Mouse (Mus musculus) urinary bladder, postnatal 0 days (tissue): ENCODE measurements around the gene Hoxa5. TPM values are rescaled to one million over a fixed set of nuclear protein-coding genes. Genes with fewer than 3 reads are reported as not detected.
A peak's percentile ranks its signal among the peaks of the same experiment; 100 is the strongest.

Experiments
- microRNA counts: library from miRNA; unstranded; fragments of <30 nt; microRNA quantifications from one replicate; lab custom pipeline; 2016
- microRNA-seq: library from miRNA; unstranded; fragments of <30 nt; microRNA quantifications from one replicate; pipeline ENCODE4, GENCODE M21; 2016
- polyA plus RNA-seq: library from polyadenylated mRNA; unstranded; fragments of >200 nt; fragmentation: Nextera tagmentation; extraction: Ambion mirVana; gene quantifications from 2 replicates; pipeline ENCODE4 v1.2.1, GENCODE M21; 2015

Hoxa5 gene
- polyA plus RNA-seq = 0.40 and 0.49 TPM in 2 replicates

GRCm38 (mm10) chr6:52204050-52204752 lies at the start of gene Hoxa5:
TSS of gene Hoxa5 (minus strand) at chr6:52204587.

GRCm38 (mm10) chr6:52245757-52246142 lies 41.4 kb upstream of the Hoxa5 start, which contains the start of gene Hoxa11:
TSS of gene Hoxa11 (minus strand) at chr6:52245810.

DNA sequence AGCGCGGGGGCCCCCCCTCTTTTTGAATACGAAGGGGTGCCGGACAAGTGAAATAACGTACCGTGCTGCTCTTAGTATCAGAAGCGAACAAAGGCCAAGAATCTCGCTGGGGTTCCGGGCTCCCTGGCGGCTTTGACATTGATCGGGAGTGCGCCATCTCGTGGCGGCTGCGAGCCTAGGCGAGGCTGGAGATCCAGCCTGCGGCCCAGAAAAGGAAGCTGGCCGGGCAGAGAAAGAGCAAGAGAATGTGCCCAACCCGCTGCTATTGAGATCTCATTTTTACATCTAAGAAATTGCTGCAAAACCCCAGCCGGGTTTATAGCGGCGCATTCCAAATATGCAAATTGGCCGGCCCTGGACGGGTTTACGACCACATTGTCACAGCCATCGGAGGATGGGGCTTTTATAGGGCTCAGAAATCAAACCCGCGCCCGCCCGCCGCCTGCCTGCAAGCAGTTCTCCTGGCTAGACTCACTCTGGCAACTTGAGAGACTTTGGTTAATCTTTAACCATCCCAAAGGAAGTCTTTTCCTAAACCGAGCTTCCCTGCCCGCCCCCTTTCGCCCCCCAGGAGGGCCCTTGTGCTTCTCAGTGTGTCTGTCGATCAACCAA lies 36.1 kb upstream of the Hoxa5 start, which contains the start of gene Hoxa10:
Gene Hoxa10, minus strand, starts transcription at position 466 of the 612 bp plus-strand sequence.

GRCm38 (mm10) chr6:52230516-52231165 lies 26.3 kb upstream of the Hoxa5 start, which contains the start of gene Hoxa9:
TSS of gene Hoxa9 (minus strand) at chr6:52231089.

DNA sequence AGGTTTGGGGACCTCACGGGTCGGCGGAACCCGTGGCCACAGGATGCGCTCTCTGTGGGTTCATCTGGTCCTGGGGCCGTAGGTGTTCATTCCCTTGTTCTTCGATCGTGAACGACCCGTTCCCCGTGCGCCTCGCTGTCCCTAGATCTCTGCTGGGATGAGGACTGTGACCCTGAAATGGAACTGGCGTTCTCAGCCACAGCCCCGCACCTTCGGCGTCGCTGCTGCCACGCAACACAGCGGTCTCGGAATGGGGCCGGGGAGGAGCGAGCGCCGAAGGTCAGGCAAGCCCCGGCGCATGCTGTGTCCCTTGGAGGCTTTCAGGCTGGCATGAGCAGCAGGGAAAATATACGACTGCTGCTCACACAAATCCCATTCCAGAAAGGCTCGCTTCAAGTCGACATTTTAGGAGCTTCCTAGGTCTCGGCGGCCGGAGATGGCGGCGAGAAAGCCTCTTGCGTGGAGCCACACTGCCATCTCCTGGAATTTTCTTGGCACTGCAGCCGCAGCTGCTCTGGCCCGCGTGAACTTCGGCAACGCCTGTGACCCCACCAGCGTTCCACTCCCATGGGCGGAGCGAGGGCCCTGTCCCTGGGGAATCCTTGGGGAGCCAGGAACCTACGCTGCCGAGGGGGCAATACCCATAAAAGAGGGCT lies 17.1 kb upstream of the Hoxa5 start, which contains the start of gene Hoxa7:
Gene Hoxa7, minus strand, starts transcription at position 518 of the 656 bp plus-strand sequence.

DNA sequence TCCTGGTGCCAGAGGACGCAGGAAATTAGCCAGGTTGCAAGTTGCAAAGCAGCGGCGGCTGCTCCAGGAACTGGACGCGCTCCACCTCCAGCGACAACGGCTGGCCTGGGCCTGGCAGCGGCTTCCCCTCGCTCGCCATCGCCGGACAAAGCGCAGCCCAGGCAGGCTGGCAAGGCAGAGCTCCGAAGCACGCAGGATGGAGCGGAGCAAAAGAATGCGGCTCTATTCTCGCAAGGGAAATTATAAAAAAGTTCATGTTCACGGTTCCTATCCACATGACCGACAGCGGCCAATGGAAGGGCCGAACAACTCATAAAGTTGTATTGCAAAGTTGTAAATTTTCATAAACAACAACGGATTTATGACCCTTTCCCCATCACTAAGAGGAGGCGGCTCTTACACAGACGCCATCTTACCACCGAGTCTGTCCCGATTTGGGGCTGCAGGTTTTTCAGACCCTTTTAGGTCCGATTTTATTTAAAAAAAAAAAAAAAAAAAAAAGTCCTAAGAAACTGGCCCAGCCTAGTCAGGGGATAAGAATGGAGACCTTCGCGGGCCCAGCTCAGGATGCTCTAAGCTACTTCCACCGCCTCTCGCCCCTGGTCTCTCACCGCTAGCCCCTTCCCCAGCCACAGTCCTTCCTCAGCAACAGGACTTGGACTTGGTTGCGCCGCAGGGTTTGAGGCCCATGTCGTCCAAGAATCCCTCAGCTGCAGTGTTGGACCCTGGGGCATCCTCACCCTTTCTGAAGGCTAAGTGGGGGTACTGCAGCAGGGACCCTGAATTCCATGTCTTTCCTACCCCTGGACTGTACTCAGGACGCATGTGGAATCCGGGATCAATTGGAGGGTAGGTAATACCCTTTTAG lies 9.0 kb upstream of the Hoxa5 start, which contains the start of the genes Hoxa3 and Gm28308:
Gene Hoxa3, minus strand, starts transcription at position 218 of the 868 bp plus-strand sequence.
Gene Gm28308, minus strand, starts transcription at position 221 of the 868 bp plus-strand sequence.

GRCm38 (mm10) chr6:52208072-52208867 lies 3.9 kb upstream of the Hoxa5 start, which contains the start of gene Hoxa6:
TSS of gene Hoxa6 (minus strand) at chr6:52208722.

GRCm38 (mm10) chr6:52190906-52191810 lies 13.2 kb downstream of the Hoxa5 start, which contains the start of gene Hoxa4:
TSS of gene Hoxa4 (minus strand) at chr6:52191753.

GRCm38 (mm10) chr6:52177061-52177735 lies 27.2 kb downstream of the Hoxa5 start, which contains the start of gene 5730596B20Rik:
TSS of gene 5730596B20Rik (plus strand) at chr6:52177498.

GRCm38 (mm10) chr6:52164626-52165440 lies 39.6 kb downstream of the Hoxa5 start, which contains the start of gene Hoxa2:
TSS of gene Hoxa2 (minus strand) at chr6:52164831.

DNA sequence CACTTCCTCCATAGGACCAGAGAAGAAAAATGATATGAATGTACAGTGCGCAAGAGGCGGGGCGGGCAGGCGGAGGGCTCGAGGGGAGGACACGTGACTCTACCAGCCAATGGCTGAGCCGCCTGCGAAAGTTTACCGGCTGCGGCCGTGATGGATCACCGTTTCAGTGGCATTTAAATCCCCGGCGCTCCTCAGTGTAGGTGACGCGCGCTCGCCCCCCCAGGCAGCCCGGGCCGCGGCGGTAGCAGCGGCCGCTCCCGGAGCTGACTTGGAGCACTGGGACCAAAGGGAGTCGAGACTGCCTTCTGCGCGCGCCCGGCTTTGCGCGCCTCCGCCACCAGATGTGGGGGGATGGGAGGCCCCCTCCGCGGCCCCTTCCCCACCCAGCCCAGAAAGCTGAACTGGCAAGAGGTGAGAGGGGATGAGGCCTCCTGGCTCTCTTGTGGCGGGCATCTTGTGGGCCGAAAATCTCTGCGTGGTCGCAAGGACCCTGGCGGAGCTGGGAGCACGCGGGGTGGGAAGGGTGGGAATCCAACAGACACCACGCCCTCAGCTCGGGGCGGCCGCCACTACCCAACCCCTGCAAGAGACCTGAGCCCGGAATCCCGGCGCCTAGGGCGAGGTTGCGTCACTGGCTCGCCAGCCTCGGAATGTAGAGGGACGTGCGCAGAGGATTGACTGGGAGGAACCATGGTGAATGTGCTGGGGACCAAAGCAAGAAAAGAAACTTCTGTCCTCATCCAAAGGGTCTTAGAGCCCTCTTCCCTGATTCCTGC lies 45.9 kb downstream of the Hoxa5 start, which contains the start of gene Hoxa1:
Gene Hoxa1, minus strand, starts transcription at position 42 of the 776 bp plus-strand sequence.

MicroRNA genes within 50 kb of the gene (microRNA counts, 519-probe panel; counts per million panel counts)
- 4,559 counts per million, percentile 85 among the panel's probes with 10 or more counts for microRNA mmu-miR-196b (lab: Ali Mortazavi, UCI)

Small RNA genes lying within 50 kb of the gene (microRNA-seq; reads per million reads assigned to microRNA genes)
- gene Mir196b = 15,251 reads per million, percentile 96 among the genes with 10 or more reads in this experiment

Other genes with a start within 250 kb of the Hoxa5 start
- gene Skap2, start 192.0 kb downstream of the Hoxa5 start, polyA plus RNA-seq = 18.7 and 25.6 TPM in 2 replicates
- gene Hoxa1, start 46.3 kb downstream of the Hoxa5 start, polyA plus RNA-seq = 0.11 and 0.60 TPM in 2 replicates
- 0.30 and 0.31 TPM in 2 replicates for gene Hoxa2, start 39.8 kb downstream of the Hoxa5 start, polyA plus RNA-seq
- 0.08 and 0.13 TPM in 2 replicates for gene 5730596B20Rik, start 27.1 kb downstream of the Hoxa5 start, polyA plus RNA-seq
- 0.10 and 0.16 TPM in 2 replicates for gene Hoxa4, start 12.8 kb downstream of the Hoxa5 start, polyA plus RNA-seq
- gene Hoxa6, start 4.1 kb upstream of the Hoxa5 start, polyA plus RNA-seq = 0.62 TPM in 1 of 2 replicates, not detected in the other
- 0.46 and 0.83 TPM in 2 replicates for gene Hoxa3, start 8.7 kb upstream of the Hoxa5 start, polyA plus RNA-seq
- not detected in 2 replicates for gene Gm28308, start 8.8 kb upstream of the Hoxa5 start, polyA plus RNA-seq
- 9.8 and 10.9 TPM in 2 replicates for gene Hoxa7, start 17.3 kb upstream of the Hoxa5 start, polyA plus RNA-seq
- gene Hoxa9, start 26.5 kb upstream of the Hoxa5 start, polyA plus RNA-seq = 15.0 and 17.9 TPM in 2 replicates
- gene Hoxa10, start 36.3 kb upstream of the Hoxa5 start, polyA plus RNA-seq = 79.0 and 103 TPM in 2 replicates
- 17.8 and 21.0 TPM in 2 replicates for gene Hoxa11, start 41.2 kb upstream of the Hoxa5 start, polyA plus RNA-seq
- 10.5 and 11.7 TPM in 2 replicates for gene Hoxa13, start 56.3 kb upstream of the Hoxa5 start, polyA plus RNA-seq
- 1.5 and 2.1 TPM in 2 replicates for gene Evx1, start 108.9 kb upstream of the Hoxa5 start, polyA plus RNA-seq